Mouse (Mus musculus): ENCODE results near the gene Stxbp3. TPM values are rescaled to one million over a fixed set of nuclear protein-coding genes. Genes with fewer than 3 reads are reported as not detected.

Gene Stxbp3
- polyA plus RNA-seq (2014; fragmentation: Nextera tagmentation; extraction: Ambion mirVana), result 28.2 and 29.2 TPM in 2 replicates

DNA sequence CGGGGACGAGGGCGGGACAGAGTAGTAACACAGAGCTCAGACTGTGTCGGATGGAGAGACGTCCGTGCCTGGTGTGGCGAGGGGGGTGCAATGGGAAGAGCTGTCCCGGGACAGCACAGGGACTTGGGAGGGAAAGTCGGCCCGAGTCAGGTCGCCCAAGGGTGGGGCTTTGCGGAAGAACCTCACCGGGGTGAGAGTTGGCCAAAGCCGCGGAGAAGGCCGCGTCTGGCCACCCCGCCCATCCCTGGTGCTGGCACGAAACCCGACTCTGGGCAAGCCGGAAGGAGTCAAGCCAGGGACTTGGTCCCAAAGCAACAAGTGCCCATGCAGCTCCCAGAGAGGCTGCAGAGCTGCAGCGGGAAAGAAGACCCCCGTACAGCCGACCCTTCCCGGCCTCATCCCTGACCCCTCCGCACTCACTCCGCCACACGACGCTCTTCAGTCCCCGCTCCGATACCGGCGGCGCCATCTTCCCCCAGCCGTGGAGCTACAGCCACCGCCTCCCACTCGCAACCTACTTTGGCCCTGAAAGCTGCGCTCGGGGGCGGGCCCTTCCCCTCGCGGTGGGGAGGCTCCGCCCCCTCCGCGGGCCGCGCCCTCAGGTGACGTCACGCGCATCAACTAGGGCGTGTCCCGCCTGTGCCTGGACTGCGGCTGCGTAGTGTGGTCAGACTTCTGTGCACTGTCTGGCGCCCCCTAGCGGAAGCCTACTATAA lies at the start of gene Stxbp3:
Stxbp3 (minus strand) TSS at position 527 of the 716 bp plus-strand sequence.
- no peaks in the 10 kb centered on the region for H3K4me1 ChIP-seq (ENCODE audit: control insufficient read depth, insufficient read depth, low read length)
- WGBS, result under 1% methylated on average over 56 of the region's 56 CpGs
- peak within 1 kb of the TSS; percentile 80 for H3K9ac ChIP-seq (replicated peaks; ENCODE audit: low read length)
- H3K27me3 ChIP-seq (ENCODE audit: control insufficient read depth, insufficient read depth, low read length), result no peaks in the 10 kb centered on the region
- H3K4me3 ChIP-seq (ENCODE audit: low read depth, low read length), result peak within 1 kb of the TSS; percentile 81
- no peaks in the 10 kb centered on the region for H3K36me3 ChIP-seq (replicated peaks; ENCODE audit: control insufficient read depth, insufficient read depth, low read depth, low read length)
- peak within 1 kb of the TSS; percentile 55 for H3K4me2 ChIP-seq (ENCODE audit: low read depth, low read length)
- ATAC-seq (replicated peaks; ENCODE audit: insufficient number of reproducible peaks, low FRiP score, low TSS enrichment, low read depth) (peak; percentile 93), DNase-seq (ENCODE audit: low spot score) (peak; percentile 97)
- H3K9me3 ChIP-seq (replicated peaks; ENCODE audit: control insufficient read depth, low read length), result no peaks in the 10 kb centered on the region
- H3K27ac ChIP-seq (replicated peaks; ENCODE audit: low read depth, low read length), result peak within 1 kb of the TSS; percentile 65; the same call in 1 of the 2 replicates

DNA sequence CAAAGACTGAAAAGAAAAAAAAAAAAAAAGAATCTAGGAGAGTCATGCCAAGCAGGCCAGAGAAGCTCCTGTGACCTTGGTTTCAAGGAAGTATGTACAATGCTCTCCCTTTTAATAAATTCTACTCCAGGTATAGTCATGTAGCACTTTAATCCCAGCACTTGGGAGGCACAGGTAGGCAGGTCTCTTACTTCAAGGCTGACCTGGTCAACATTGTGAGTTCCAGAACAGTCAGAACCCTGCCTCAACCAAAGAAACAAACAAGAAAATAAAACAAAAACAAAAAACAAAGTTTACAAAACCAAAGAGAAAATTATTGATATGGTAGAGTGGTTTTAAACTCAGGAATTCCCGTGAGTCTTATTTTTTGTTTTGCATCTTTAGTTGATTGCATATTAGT lies 49.6 kb upstream of the Stxbp3 start, which contains the start of gene Fndc7:
Fndc7 (minus strand) TSS at position 101 of the 400 bp plus-strand sequence.
- H3K9me3 ChIP-seq (replicated peaks; ENCODE audit: control insufficient read depth, low read length), result no peaks in the 10 kb centered on the region
- H3K4me2 ChIP-seq (ENCODE audit: low read depth, low read length), result no peak within 1 kb of the TSS
- DNase-seq (ENCODE audit: low spot score) (no peak), ATAC-seq (replicated peaks; ENCODE audit: insufficient number of reproducible peaks, low FRiP score, low TSS enrichment, low read depth) (no peak)
- H3K36me3 ChIP-seq (replicated peaks; ENCODE audit: control insufficient read depth, insufficient read depth, low read depth, low read length), result no peaks in the 10 kb centered on the region
- 90% methylated on average over 1 of the region's 1 CpGs for WGBS
- H3K27ac ChIP-seq (replicated peaks; ENCODE audit: low read depth, low read length), result no peak within 1 kb of the TSS
- H3K27me3 ChIP-seq (ENCODE audit: control insufficient read depth, insufficient read depth, low read length), result no peaks in the 10 kb centered on the region
- H3K9ac ChIP-seq (replicated peaks; ENCODE audit: low read length), result no peak within 1 kb of the TSS
- H3K4me1 ChIP-seq (ENCODE audit: control insufficient read depth, insufficient read depth, low read length), result no peaks in the 10 kb centered on the region
- no peak within 1 kb of the TSS for H3K4me3 ChIP-seq (ENCODE audit: low read depth, low read length)

DNA sequence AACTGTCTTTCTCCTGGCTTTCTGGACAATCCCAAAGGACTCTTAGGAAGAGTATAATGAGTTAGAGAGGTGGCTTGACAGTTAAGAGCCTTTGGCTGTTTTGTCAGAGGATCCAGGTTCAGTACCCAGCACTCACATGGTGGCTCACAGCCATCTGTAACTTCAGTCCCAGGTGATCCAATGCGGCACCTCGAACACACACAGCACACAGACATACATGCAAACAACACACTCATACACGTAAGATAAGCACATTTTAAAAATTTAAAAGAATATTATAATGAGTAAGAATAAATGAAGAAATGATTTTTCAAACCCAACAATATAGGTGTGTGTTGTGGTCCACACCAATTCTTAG lies 47.3 kb upstream of the Stxbp3 start:
- no peaks in the 10 kb centered on the region for H3K27me3 ChIP-seq (ENCODE audit: control insufficient read depth, insufficient read depth, low read length)
- no peak overlapping the region for H3K9ac ChIP-seq (replicated peaks; ENCODE audit: low read length)
- no peak overlapping the region for H3K4me3 ChIP-seq (ENCODE audit: low read depth, low read length)
- no peaks in the 10 kb centered on the region for H3K36me3 ChIP-seq (replicated peaks; ENCODE audit: control insufficient read depth, insufficient read depth, low read depth, low read length)
- H3K9me3 ChIP-seq (replicated peaks; ENCODE audit: control insufficient read depth, low read length), result no peaks in the 10 kb centered on the region
- no peak for ATAC-seq (replicated peaks; ENCODE audit: insufficient number of reproducible peaks, low FRiP score, low TSS enrichment, low read depth)
- WGBS, result 88% methylated on average over 3 of the region's 3 CpGs
- H3K4me2 ChIP-seq (ENCODE audit: low read depth, low read length), result no peak overlapping the region
- DNase-seq (ENCODE audit: low spot score), result no peak
- no peaks in the 10 kb centered on the region for H3K4me1 ChIP-seq (ENCODE audit: control insufficient read depth, insufficient read depth, low read length)
- H3K27ac ChIP-seq (replicated peaks; ENCODE audit: low read depth, low read length), result no peak overlapping the region

DNA sequence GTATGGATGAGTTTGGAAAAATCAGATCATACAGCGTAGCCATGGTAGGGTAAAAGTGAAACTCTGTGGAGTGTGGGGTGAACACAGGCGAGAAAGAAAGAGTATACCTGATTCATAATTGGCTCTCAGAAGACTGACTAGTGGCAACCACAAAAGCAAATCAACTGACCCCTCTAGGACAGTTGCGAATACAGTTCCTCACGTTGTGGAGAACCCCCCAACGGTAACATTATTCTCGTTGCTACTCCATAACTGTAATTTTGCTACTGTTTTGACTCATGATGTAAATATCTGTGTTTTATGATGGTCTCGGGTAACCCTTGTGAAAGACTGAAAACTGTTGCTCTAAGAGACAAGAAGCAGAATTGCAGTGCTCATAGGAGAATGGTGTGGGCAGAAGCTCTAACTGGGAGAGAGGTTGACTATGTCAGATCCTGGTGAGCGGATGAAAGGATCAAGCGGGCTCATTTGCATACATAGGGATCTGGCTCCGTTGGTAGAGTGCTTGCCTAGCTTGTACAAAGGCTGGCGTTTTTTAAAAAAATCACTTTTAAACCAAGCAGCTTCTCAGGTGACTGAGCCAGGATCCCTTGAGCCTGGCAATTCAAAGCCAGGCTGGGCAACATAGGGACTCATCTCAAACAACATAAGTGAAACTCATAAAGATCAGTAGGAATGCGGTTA lies 46.8 kb upstream of the Stxbp3 start:
- Histone ChIP-seq H3K4me2 (ENCODE audit: low read depth, low read length) (no peak overlapping the region), H3K36me3 (replicated peaks; ENCODE audit: control insufficient read depth, insufficient read depth, low read depth, low read length) (no peaks in the 10 kb centered on the region), H3K27me3 (ENCODE audit: control insufficient read depth, insufficient read depth, low read length) (no peaks in the 10 kb centered on the region), H3K4me3 (ENCODE audit: low read depth, low read length) (no peak overlapping the region), H3K4me1 (ENCODE audit: control insufficient read depth, insufficient read depth, low read length) (no peaks in the 10 kb centered on the region), H3K27ac (replicated peaks; ENCODE audit: low read depth, low read length) (no peak overlapping the region), H3K9me3 (replicated peaks; ENCODE audit: control insufficient read depth, low read length) (no peaks in the 10 kb centered on the region), H3K9ac (replicated peaks; ENCODE audit: low read length) (no peak overlapping the region)
- DNase-seq (ENCODE audit: low spot score), result no peak
- WGBS, result 68% methylated on average over 12 of the region's 12 CpGs
- no peak for ATAC-seq (replicated peaks; ENCODE audit: insufficient number of reproducible peaks, low FRiP score, low TSS enrichment, low read depth)

DNA sequence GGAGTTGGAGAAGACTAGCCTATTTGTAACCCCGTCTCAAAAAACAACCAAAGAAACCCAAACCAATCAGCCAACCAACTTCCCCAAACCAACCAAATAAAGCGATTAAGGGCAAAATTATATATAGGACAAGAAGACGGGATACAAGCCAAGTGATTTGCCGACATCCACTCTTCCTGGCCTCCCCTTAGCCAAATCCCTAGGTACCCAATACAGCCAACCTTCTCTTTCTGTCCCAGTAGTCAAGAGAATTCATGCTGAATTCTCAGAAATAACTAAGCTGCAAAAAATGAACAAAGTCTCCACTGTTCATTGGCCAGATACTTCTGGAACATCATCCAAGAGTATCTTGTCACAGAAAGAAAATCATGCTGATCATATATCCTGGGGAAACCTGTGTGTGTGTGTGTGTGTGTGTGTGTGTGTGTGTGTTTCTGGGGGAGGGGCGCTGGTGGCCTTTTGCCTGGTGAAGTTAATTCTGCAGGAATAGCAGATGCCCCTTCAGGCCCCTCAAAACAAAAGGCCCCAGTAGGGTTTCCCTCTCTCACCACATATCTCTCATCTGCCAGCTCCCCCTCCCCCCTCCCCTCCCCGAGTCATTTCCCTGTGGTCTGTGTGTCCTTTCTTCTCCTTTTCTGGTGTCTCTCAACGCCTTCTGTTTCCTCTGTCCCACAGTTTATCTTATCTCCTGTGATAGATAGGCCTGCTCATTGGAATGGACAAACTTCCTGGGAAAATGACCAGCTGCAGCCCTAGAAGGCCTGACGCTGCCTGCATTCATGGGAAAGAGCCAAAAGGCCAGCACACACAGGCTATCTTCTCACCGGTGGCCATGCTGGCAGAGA lies 45.6 kb upstream of the Stxbp3 start:
- Histone ChIP-seq H3K27ac (replicated peaks; ENCODE audit: low read depth, low read length) (no peak overlapping the region), H3K27me3 (ENCODE audit: control insufficient read depth, insufficient read depth, low read length) (no peaks in the 10 kb centered on the region), H3K36me3 (replicated peaks; ENCODE audit: control insufficient read depth, insufficient read depth, low read depth, low read length) (no peaks in the 10 kb centered on the region), H3K9ac (replicated peaks; ENCODE audit: low read length) (no peak overlapping the region), H3K4me1 (ENCODE audit: control insufficient read depth, insufficient read depth, low read length) (no peaks in the 10 kb centered on the region), H3K4me2 (ENCODE audit: low read depth, low read length) (no peak overlapping the region), H3K4me3 (ENCODE audit: low read depth, low read length) (no peak overlapping the region), H3K9me3 (replicated peaks; ENCODE audit: control insufficient read depth, low read length) (no peaks in the 10 kb centered on the region)
- ATAC-seq (replicated peaks; ENCODE audit: insufficient number of reproducible peaks, low FRiP score, low TSS enrichment, low read depth) (0 out of 2 replicates have a peak, but pooled peaks have one; percentile 29), DNase-seq (ENCODE audit: low spot score) (no peak)
- 53% methylated on average over 9 of the region's 9 CpGs for WGBS

DNA sequence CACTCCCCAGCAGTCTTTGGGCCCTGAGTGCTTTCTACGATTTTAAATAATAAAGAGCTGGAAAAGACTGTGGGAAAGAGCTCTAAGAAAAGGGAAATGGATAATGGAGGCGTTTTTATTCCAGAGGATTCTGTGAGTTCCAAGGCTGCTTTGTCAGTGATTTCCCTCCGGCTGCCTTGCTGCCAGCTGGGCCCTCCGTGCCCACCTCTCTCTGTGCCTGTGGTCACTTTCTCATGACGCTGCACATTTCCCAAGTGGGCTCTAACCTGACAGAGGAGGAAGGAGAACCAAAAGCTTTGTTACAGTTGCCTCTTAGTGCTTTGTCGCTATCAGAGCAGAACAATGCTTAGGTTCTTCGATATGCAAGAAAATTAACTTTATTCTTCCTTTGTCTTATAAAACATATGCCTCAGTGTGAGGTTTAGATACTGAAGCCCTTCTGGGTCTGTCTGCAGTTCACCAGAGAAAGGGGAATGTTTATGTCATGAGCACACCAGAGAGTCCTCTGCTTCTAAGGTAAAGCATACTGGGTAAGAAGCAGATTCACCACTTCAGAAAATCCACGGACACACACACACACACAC lies 44.5 kb upstream of the Stxbp3 start:
- WGBS, result 72% methylated on average over 8 of the region's 8 CpGs
- Histone ChIP-seq H3K4me1 (ENCODE audit: control insufficient read depth, insufficient read depth, low read length) (no peaks in the 10 kb centered on the region), H3K4me2 (ENCODE audit: low read depth, low read length) (no peak overlapping the region), H3K27ac (replicated peaks; ENCODE audit: low read depth, low read length) (no peak overlapping the region), H3K36me3 (replicated peaks; ENCODE audit: control insufficient read depth, insufficient read depth, low read depth, low read length) (no peaks in the 10 kb centered on the region), H3K27me3 (ENCODE audit: control insufficient read depth, insufficient read depth, low read length) (no peaks in the 10 kb centered on the region), H3K9ac (replicated peaks; ENCODE audit: low read length) (no peak overlapping the region), H3K4me3 (ENCODE audit: low read depth, low read length) (no peak overlapping the region), H3K9me3 (replicated peaks; ENCODE audit: control insufficient read depth, low read length) (no peaks in the 10 kb centered on the region)
- DNase-seq (ENCODE audit: low spot score) (no peak), ATAC-seq (replicated peaks; ENCODE audit: insufficient number of reproducible peaks, low FRiP score, low TSS enrichment, low read depth) (no peak)

DNA sequence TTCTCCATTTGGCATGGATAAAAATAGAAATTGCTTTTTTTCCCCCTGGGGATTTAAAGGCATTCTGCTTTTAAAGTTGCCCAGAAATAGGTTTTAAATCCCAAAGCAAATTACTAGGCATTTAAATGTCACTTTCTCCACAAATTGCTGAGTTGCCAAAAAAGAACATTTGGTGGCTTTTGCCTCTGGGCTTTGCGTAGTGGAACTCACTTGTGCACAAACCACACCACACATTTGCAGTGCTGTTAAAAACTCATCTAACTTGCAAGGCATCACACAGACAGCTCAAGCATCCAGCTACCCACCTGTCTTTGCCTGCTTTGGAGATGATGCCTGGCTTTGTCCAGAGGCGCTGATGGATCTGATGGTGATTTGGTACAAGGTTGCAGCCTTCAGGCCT lies 42.7 kb upstream of the Stxbp3 start:
- no peaks in the 10 kb centered on the region for H3K27me3 ChIP-seq (ENCODE audit: control insufficient read depth, insufficient read depth, low read length)
- no peak overlapping the region for H3K4me2 ChIP-seq (ENCODE audit: low read depth, low read length)
- 89% methylated on average over 2 of the region's 2 CpGs for WGBS
- H3K9ac ChIP-seq (replicated peaks; ENCODE audit: low read length), result no peak overlapping the region
- DNase-seq (ENCODE audit: low spot score), result no peak
- no peaks in the 10 kb centered on the region for H3K4me1 ChIP-seq (ENCODE audit: control insufficient read depth, insufficient read depth, low read length)
- no peak overlapping the region for H3K27ac ChIP-seq (replicated peaks; ENCODE audit: low read depth, low read length)
- H3K36me3 ChIP-seq (replicated peaks; ENCODE audit: control insufficient read depth, insufficient read depth, low read depth, low read length), result no peaks in the 10 kb centered on the region
- H3K9me3 ChIP-seq (replicated peaks; ENCODE audit: control insufficient read depth, low read length), result no peaks in the 10 kb centered on the region
- ATAC-seq (replicated peaks; ENCODE audit: insufficient number of reproducible peaks, low FRiP score, low TSS enrichment, low read depth), result no peak
- no peak overlapping the region for H3K4me3 ChIP-seq (ENCODE audit: low read depth, low read length)
